Mouse (Mus musculus): ENCODE measurements at regions not wholly inside any gene's neighbourhood (a gene's known extent, or its start where the extent isn't known, plus 50 kb on each side); places are given as distances from the start of the nearest gene placed in this dataset.

- no peak for DNase-seq (ENCODE audit: low read depth, low spot score)
Observed at GRCm38 (mm10) chr16:77537351-77537750, 64.5 kb downstream of the Gm11146 start.

- no peak for DNase-seq (ENCODE audit: low read depth, low spot score)
Observed at GRCm38 (mm10) chr16:77536746-77537145, 65.1 kb downstream of the Gm11146 start.

- DNase-seq (ENCODE audit: low read depth, low spot score): no peak
Observed at GRCm38 (mm10) chr16:77536314-77536713, 65.6 kb downstream of the Gm11146 start.

GRCm38 (mm10) chr16:77535021-77535420 lies 66.9 kb downstream of the Gm11146 start:
- no peak for DNase-seq (ENCODE audit: low read depth, low spot score)

GRCm38 (mm10) chr16:77531596-77531995 lies 70.3 kb downstream of the Gm11146 start:
- no peak for DNase-seq (ENCODE audit: low read depth, low spot score)

- DNase-seq (ENCODE audit: low read depth, low spot score): no peak
Observed at GRCm38 (mm10) chr16:77527951-77528350, 73.9 kb downstream of the Gm11146 start.

GRCm38 (mm10) chr16:77514606-77515005 lies 87.3 kb downstream of the Gm11146 start:
- no peak for DNase-seq (ENCODE audit: low read depth, low spot score)

- DNase-seq (ENCODE audit: low read depth, low spot score): no peak
Observed at GRCm38 (mm10) chr16:77503556-77503955, 98.3 kb downstream of the Gm11146 start.

- no peak for DNase-seq (ENCODE audit: low read depth, low spot score)
Observed at GRCm38 (mm10) chr16:77502916-77503315, 99.0 kb downstream of the Gm11146 start.

GRCm38 (mm10) chr16:77502026-77502425 lies 99.9 kb downstream of the Gm11146 start:
- DNase-seq (ENCODE audit: low read depth, low spot score): no peak

- DNase-seq (ENCODE audit: low read depth, low spot score): no peak
Observed at GRCm38 (mm10) chr16:77500981-77501380, 100.9 kb downstream of the Gm11146 start.

GRCm38 (mm10) chr16:77500413-77500812 lies 101.5 kb downstream of the Gm11146 start:
- DNase-seq (ENCODE audit: low read depth, low spot score): no peak

GRCm38 (mm10) chr16:77499537-77500301 lies 102.2 kb downstream of the Gm11146 start:
- no peak for DNase-seq (ENCODE audit: low read depth, low spot score)

- DNase-seq (ENCODE audit: low read depth, low spot score): no peak
Observed at GRCm38 (mm10) chr16:77495310-77495709, 106.6 kb downstream of the Gm11146 start.

- DNase-seq (ENCODE audit: low read depth, low spot score): no peak
Observed at GRCm38 (mm10) chr16:77494042-77494441, 107.9 kb downstream of the Gm11146 start.

- no peak for DNase-seq (ENCODE audit: low read depth, low spot score)
Observed at GRCm38 (mm10) chr16:77488155-77488554, 113.7 kb downstream of the Gm11146 start.

- DNase-seq (ENCODE audit: low read depth, low spot score): no peak
Observed at GRCm38 (mm10) chr16:77479812-77480211, 122.1 kb downstream of the Gm11146 start.

- no peak for DNase-seq (ENCODE audit: low read depth, low spot score)
Observed at GRCm38 (mm10) chr16:77471868-77472267, 130.0 kb downstream of the Gm11146 start.

GRCm38 (mm10) chr16:77469903-77470302 lies 132.0 kb downstream of the Gm11146 start:
- DNase-seq (ENCODE audit: low read depth, low spot score): no peak

GRCm38 (mm10) chr16:77469328-77469875 lies 132.5 kb downstream of the Gm11146 start:
- DNase-seq (ENCODE audit: low read depth, low spot score): no peak

- no peak for DNase-seq (ENCODE audit: low read depth, low spot score)
Observed at GRCm38 (mm10) chr16:77467216-77467615, 134.7 kb downstream of the Gm11146 start.

- DNase-seq (ENCODE audit: low read depth, low spot score): no peak
Observed at GRCm38 (mm10) chr16:77464623-77465022, 137.3 kb downstream of the Gm11146 start.

GRCm38 (mm10) chr16:77461922-77462321 lies 140.0 kb downstream of the Gm11146 start:
- DNase-seq (ENCODE audit: low read depth, low spot score): no peak

Measured in CD4-positive helper T cell, adult 2 months (primary cell).